Mouse (Mus musculus) 3134 (cell line): ENCODE data around the gene Dag1.

Experiments
- DNase-seq: peaks from one replicate; pipeline ENCODE4 v3.0.0-alpha.2; 2011; ENCODE audit warnings: low spot score; ENCODE audit not compliant: insufficient read length; ENCODE audit errors: extremely low read depth

Dag1 gene

DNA sequence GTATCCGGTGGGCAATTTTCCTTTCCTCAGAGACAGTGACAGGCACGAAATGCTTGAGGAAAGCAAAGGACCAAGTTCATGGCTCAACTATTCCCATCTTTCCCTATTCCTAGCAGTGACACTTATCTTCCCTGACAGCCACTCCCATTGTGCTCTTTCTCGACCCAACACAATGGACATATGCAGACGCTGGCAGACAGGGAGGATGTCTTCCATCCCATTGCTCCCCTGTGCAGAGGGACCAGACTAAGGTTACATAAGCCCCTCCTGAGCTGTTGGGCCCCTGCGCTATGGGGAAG, 74.3 kb downstream of the Dag1 start:
- no peak for DNase-seq

DNA sequence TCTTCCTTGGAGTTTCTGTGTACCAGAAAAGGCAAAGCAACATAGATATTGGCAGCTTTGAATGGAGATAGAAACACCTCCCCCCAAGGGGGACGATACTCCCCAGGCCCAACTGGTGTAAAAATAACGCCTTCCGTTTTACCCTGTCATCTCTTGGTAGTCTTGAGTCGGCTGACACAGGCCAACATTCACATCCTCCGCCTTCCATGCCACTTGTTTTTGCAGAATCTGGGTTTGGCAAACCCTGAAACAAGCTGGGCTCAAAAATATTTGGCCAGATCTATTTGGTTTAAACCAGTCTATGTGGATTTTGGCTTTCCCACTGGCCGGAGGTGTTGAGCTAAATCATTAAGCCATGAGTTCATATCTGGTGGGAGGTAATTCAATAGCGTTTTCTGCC, 74.7 kb downstream of the Dag1 start:
- DNase-seq = no peak

DNA sequence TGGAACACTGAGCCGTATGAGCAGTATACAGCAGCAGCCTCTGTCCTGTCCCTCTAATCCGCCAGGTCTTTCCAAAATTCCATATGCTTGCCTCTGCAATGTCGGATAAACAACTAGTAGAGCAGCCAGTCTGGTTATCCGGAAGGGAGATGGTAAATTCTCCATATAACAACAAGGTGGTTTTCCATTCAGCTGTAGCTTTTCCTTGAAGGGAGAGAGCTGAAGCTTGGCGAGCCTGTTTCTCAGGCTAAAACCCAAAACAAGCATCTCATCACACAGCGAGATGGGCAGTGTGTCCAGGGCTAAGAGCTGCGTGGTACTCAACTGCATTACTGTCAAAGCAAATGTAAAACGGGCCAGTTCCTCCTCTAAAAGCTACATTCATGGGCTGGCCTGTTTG, 75.2 kb downstream of the Dag1 start:
- DNase-seq = no peak

DNA sequence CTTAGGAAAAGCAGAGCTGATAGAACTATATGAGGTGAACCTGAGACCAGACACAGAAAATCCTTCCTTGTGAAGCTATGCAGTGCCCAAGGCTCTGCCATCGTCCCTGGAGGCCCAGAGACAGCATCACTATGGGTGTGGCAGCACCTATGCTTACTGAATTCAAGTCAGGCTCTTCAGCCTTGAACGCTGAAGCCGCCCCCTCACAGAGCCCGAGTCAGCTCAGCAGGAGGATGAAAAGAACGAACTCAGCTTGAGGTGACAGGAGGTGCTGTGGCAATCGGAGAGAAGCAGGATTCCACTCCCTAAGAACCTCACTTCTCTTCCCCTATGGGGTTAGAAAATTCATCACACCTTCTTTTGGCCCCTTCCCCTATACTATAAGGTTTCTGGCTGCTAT, 76.1 kb downstream of the Dag1 start:
- DNase-seq = no peak

DNA sequence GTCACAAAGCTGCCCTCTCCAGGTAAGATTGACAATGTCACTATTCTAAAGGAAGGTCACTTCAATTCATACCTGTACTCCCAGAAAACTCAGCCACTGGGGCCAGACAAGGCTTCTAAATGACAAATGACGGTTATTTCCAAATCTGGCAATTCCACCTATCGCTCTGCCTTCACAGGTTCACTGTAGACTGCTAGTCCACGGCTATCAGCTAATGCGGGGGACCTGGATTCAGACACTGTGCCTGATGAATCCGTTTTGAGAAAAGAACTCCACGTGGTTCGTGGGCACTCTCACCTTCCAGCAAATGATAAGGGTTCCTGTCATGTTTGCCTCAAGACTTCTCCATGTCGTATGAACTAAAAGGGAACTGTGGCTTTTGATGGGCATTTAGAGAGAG, 78.0 kb downstream of the Dag1 start:
- DNase-seq = no peak

GRCm38 (mm10) chr9:108183531-108183994, 80.2 kb downstream of the Dag1 start:
- DNase-seq = no peak

- no peak for DNase-seq
Measured at GRCm38 (mm10) chr9:108182806-108183506, 80.8 kb downstream of the Dag1 start.

DNA sequence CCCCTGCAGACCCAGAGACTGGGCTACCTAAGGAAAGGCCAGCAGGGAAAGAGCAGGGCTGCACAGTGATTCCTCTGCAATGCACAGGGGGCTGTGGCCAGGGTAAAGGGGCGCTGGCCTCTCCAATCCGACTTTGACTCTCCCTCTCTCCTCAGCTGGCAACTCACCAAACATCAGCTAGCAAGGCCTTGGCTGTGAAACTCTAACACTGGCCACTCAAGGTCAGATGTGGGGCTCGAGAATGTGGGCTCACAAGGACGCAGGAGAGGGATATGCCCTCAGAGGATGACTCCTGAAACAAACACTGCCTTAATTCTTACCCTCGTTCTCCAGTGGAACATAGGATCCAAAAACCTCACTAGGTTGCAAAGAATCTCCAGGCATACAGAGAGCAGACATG, 85.4 kb downstream of the Dag1 start:
- DNase-seq = no peak

GRCm38 (mm10) chr9:108175116-108175838, 88.5 kb downstream of the Dag1 start:
- DNase-seq = no peak

- DNase-seq = peak; percentile 25
Measured at GRCm38 (mm10) chr9:108172777-108173350, 90.9 kb downstream of the Dag1 start.

DNA sequence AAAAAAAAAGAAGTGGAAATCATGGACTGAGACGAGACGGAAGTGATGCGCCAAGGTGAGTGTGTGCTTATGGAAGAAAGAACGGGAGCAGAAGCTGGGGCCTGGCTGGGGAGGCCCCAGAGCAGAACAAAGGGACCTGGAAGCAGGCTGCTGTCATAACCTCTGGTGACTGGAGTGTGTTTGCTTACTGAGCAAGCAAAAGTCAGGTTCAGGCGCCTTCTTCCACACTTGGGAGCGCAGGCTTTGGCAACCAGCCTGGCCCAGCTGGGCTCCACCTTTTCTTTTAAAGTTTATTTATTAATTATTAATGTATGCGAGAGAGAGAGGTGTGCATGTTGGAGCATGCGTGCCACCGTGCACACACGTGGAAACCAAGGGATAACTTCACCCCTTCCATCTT, 94.0 kb downstream of the Dag1 start:
- DNase-seq = no peak

DNA sequence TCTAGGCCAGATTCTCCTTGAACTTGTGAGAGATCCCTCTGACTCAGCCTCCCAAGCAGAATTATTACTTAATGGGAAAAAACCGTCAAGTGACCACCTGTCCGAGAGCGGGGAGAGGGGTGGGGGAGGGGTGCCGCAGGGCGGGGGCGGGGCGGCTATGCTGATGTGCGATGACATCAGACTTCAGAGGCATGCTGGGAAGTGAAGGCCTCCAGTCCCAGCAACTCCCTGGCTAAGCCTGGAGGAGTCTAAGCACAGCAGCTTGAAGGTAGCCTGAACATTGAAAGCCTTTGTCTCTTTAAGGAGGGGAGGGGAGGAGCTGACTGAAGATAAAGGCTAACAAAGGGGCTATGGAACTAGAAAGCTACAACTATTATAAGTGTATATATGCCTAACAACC, 98.6 kb downstream of the Dag1 start:
- DNase-seq = no peak

DNA sequence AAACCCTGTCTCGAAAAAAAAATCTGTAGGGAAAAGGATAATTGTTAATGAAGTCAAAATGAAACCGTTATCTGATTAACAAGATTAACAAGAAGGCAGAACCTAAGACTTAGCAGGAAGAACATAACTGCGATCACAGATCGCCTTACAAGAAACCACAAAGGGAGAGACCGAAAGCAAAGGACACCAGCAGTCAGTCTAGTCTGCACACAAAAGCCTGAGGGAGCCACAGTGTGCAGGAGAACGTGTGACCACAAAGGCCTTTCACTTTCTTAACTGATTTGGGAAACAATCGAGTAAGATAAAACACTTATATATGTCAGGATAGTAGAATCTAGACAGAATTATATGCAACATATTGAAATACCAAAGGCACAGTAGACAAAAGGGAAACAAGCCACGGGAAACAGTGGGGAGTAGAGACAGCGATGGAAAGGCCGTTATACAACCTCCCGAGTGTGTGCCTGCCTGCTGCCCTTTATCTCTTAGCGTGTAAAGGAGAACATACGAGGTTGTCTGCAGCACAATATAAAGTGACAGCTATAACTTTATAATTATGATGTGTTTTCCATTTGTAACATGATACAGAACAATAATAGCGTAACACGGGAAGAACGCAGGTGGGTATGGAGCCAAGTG, 100.0 kb downstream of the Dag1 start:
- DNase-seq = no peak

- no peak for DNase-seq
Measured at GRCm38 (mm10) chr9:108157891-108158290, 105.9 kb downstream of the Dag1 start.

- DNase-seq = no peak
Measured at GRCm38 (mm10) chr9:108157451-108157850, 106.3 kb downstream of the Dag1 start.

GRCm38 (mm10) chr9:108156786-108157185, 107.0 kb downstream of the Dag1 start:
- no peak for DNase-seq

DNA sequence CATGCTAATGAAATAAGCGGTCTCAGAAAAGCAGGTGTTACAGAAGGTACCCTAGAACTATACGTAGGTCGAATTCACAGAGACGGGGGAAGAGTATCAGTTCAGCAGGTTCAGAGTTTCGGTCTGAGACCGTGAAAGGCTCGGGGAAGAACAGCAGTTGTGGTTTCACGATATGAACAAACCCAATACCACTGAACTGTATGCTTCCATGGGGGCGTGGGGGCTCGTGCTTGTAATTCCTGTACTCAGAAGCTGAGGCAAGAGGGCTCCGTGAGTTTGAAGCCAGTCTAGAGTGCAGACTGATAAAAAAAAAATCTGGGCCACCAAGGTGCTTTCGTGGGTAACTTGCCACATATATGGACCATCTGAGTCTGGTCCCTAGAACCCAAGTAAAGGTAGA, 108.9 kb downstream of the Dag1 start:
- DNase-seq = no peak
